Mouse (Mus musculus): Measurements from ENCODE around the gene Nme8. TPM values are rescaled to one million over a fixed set of nuclear protein-coding genes. Genes with fewer than 3 reads are reported as not detected.

Gene Nme8
- total RNA-seq (2021) (not detected), polyA plus RNA-seq (2012; rRNA removed) (not detected in 2 replicates)
- long read RNA-seq: 0 reads

GRCm38 (mm10) chr13:19697790-19698189, at the start of gene Nme8:
Nme8 (minus strand) TSS chr13:19697794.
- no peak for DNase-seq

- DNase-seq: no peak
Observed at GRCm38 (mm10) chr13:19745741-19746140, 48.1 kb upstream of the Nme8 start.

GRCm38 (mm10) chr13:19744536-19744935, 46.9 kb upstream of the Nme8 start:
- DNase-seq: no peak

- no peak for DNase-seq
Observed at GRCm38 (mm10) chr13:19734597-19734996, 37.0 kb upstream of the Nme8 start.

- peak; percentile 2 for DNase-seq
Observed at GRCm38 (mm10) chr13:19730826-19731225, 33.2 kb upstream of the Nme8 start.

GRCm38 (mm10) chr13:19718954-19719353, 21.4 kb upstream of the Nme8 start:
- peak; percentile 55 for DNase-seq

GRCm38 (mm10) chr13:19717201-19717600, 19.6 kb upstream of the Nme8 start:
- DNase-seq: no peak

GRCm38 (mm10) chr13:19703806-19704205, 6.2 kb upstream of the Nme8 start:
- no peak for DNase-seq

- no peak for DNase-seq
Observed at GRCm38 (mm10) chr13:19701443-19702078, 4.0 kb upstream of the Nme8 start.

GRCm38 (mm10) chr13:19700733-19701442, 3.3 kb upstream of the Nme8 start:
- DNase-seq: peak; percentile 9

GRCm38 (mm10) chr13:19698524-19699173, 1.1 kb upstream of the Nme8 start:
- DNase-seq: peak; percentile 17

GRCm38 (mm10) chr13:19690417-19690816, 7.2 kb downstream of the Nme8 start:
- DNase-seq: no peak

GRCm38 (mm10) chr13:19689971-19690370, 7.6 kb downstream of the Nme8 start:
- no peak for DNase-seq

- DNase-seq: peak; percentile 19
Observed at GRCm38 (mm10) chr13:19684007-19684406, 13.6 kb downstream of the Nme8 start.

- DNase-seq: no peak
Observed at GRCm38 (mm10) chr13:19682879-19683640, 14.5 kb downstream of the Nme8 start.

- DNase-seq: no peak
Observed at GRCm38 (mm10) chr13:19674601-19675000, 23.0 kb downstream of the Nme8 start.

GRCm38 (mm10) chr13:19674025-19674424, 23.6 kb downstream of the Nme8 start:
- no peak for DNase-seq

GRCm38 (mm10) chr13:19668355-19669140, 29.0 kb downstream of the Nme8 start:
- no peak for DNase-seq

GRCm38 (mm10) chr13:19652405-19652804, 45.2 kb downstream of the Nme8 start:
- no peak for DNase-seq

- no peak for DNase-seq
Observed at GRCm38 (mm10) chr13:19649824-19650223, 47.8 kb downstream of the Nme8 start.

GRCm38 (mm10) chr13:19644225-19644624, 53.4 kb downstream of the Nme8 start:
- DNase-seq: no peak

GRCm38 (mm10) chr13:19643519-19643918, 54.1 kb downstream of the Nme8 start:
- DNase-seq: no peak

Measured in adrenal gland, adult 2 months (tissue).